Mouse (Mus musculus) MEL (cell line): ENCODE measurements around the gene Pllp. TPM values are rescaled to one million over a fixed set of nuclear protein-coding genes. Genes with fewer than 3 reads are reported as not detected.

Source experiments
- DNase-seq: peaks from one replicate; pipeline ENCODE4 v3.0.0; 2011; ENCODE audit warnings: low read depth, low spot score
- H3K27ac ChIP-seq: 2 replicates; pipeline ENCODE4 v1.5.1; 2012; ENCODE audit warnings: low read depth, mild to moderate bottlenecking, control low read depth, low read length, moderate library complexity; ENCODE audit not compliant: control insufficient read depth
- H3K27me3 ChIP-seq, 2 experiments: fragments of 150-350 bp in 1 of 2; sonication (generic) in 1 of 2; 2 replicates each; pipeline ENCODE4 v1.6.1; 2012; ENCODE audit warnings: low read length in 2 of 2, mild to moderate bottlenecking in 2 of 2, improper control_type of control experiment in 1 of 2, moderate library complexity in 1 of 2; ENCODE audit not compliant: insufficient read depth in 2 of 2, control insufficient read depth in 1 of 2
- H3K36me3 ChIP-seq, 2 experiments: 2 replicates each; pipeline ENCODE4 v1.6.1; 2012 to 2014; ENCODE audit warnings: low read length in 2 of 2, improper control_type of control experiment in 1 of 2, inconsistent platforms in 1 of 2, mild to moderate bottlenecking in 1 of 2; ENCODE audit not compliant: insufficient read depth in 2 of 2, control insufficient read depth in 1 of 2
- H3K4me1 ChIP-seq, 2 experiments: fragments of 150-350 bp in 1 of 2; sonication (generic) in 1 of 2; 2 replicates each; pipeline ENCODE4 v1.6.1; 2012; ENCODE audit warnings: low read length in 2 of 2, improper control_type of control experiment in 1 of 2, mild to moderate bottlenecking in 1 of 2; ENCODE audit not compliant: insufficient read depth in 2 of 2, control insufficient read depth in 1 of 2
- H3K4me3 ChIP-seq, 2 experiments: fragments of 150-350 bp in 1 of 2; sonication (generic) in 1 of 2; 2 replicates each; pipeline ENCODE4 v1.5.1; 2012; ENCODE audit warnings: low read depth in 2 of 2, low read length in 2 of 2, mild to moderate bottlenecking in 2 of 2, moderate library complexity in 2 of 2, control low read depth in 1 of 2, improper control_type of control experiment in 1 of 2; ENCODE audit not compliant: control insufficient read depth in 1 of 2, insufficient read depth in 1 of 2
- H3K79me2 ChIP-seq: 2 replicates; pipeline ENCODE4 v1.6.1; 2012; ENCODE audit warnings: mild to moderate bottlenecking, low read length, moderate library complexity; ENCODE audit not compliant: control insufficient read depth, poor library complexity, insufficient read depth
- H3K9ac ChIP-seq: 2 replicates; pipeline ENCODE4 v1.6.1; 2012; ENCODE audit warnings: low read depth, mild to moderate bottlenecking, control low read depth, low read length, moderate library complexity; ENCODE audit not compliant: control insufficient read depth, poor library complexity, severe bottlenecking
- H3K9me3 ChIP-seq: fragments of 150-350 bp; sonication (generic); replicated peaks from 2 replicates; pipeline ENCODE4 v1.6.1; 2012; ENCODE audit warnings: mild to moderate bottlenecking, low read length, improper control_type of control experiment, moderate library complexity; ENCODE audit not compliant: insufficient read depth
- BHLHE40 ChIP-seq: IDR thresholded peaks from 2 replicates; pipeline ENCODE4 v1.6.1; 2012; ENCODE audit warnings: low read depth, mild to moderate bottlenecking, inconsistent platforms, low read length, improper control_type of control experiment, borderline replicate concordance
- CTCF ChIP-seq, 3 experiments: IDR thresholded peaks in 2 of 3; conservative IDR thresholded peaks in 1 of 3; 2 replicates each; pipeline ENCODE4 v1.5.1; 2011 to 2012; ENCODE audit warnings: low read length in 3 of 3, low read depth in 2 of 3, mild to moderate bottlenecking in 2 of 3, improper control_type of control experiment in 1 of 3, inconsistent platforms in 1 of 3, mixed read lengths in 1 of 3, moderate library complexity in 1 of 3; ENCODE audit not compliant: control insufficient read depth in 1 of 3, insufficient read depth in 1 of 3, poor library complexity in 1 of 3, severe bottlenecking in 1 of 3
- EP300 ChIP-seq, 2 experiments: IDR thresholded peaks; 2 replicates each; pipeline ENCODE4 v1.6.1; 2011; ENCODE audit warnings: improper control_type of control experiment in 2 of 2, low read length in 2 of 2, low read depth in 1 of 2, mild to moderate bottlenecking in 1 of 2
- ETS1 ChIP-seq: IDR thresholded peaks from 2 replicates; pipeline ENCODE4 v1.6.1; 2012; ENCODE audit warnings: low read depth, mild to moderate bottlenecking, inconsistent platforms, low read length, improper control_type of control experiment, moderate library complexity
- GABPA ChIP-seq: IDR thresholded peaks from 2 replicates; pipeline ENCODE4 v1.6.1; 2012; ENCODE audit warnings: low read depth, mild to moderate bottlenecking, inconsistent platforms, low read length, improper control_type of control experiment, moderate library complexity
- GATA1 ChIP-seq: IDR thresholded peaks from 2 replicates; pipeline ENCODE4 v1.6.1; 2011; ENCODE audit warnings: low read depth, low read length, improper control_type of control experiment
- KAT2A ChIP-seq: conservative IDR thresholded peaks from 2 replicates; pipeline ENCODE4 v1.6.1; 2012; ENCODE audit warnings: low read depth, low read length, improper control_type of control experiment, inconsistent platforms
- MAFK ChIP-seq: IDR thresholded peaks from 2 replicates; pipeline ENCODE4 v1.6.1; 2011; ENCODE audit warnings: low read depth, mild to moderate bottlenecking, low read length, improper control_type of control experiment, borderline replicate concordance
- MAX ChIP-seq: IDR thresholded peaks from 2 replicates; pipeline ENCODE4 v1.6.1; 2011; ENCODE audit warnings: low read length, improper control_type of control experiment
- MAZ ChIP-seq: IDR thresholded peaks from 2 replicates; pipeline ENCODE4 v1.6.1; 2012; ENCODE audit warnings: low read depth, mild to moderate bottlenecking, inconsistent platforms, low read length, improper control_type of control experiment
- MXI1 ChIP-seq: IDR thresholded peaks from 2 replicates; pipeline ENCODE4 v1.6.1; 2011; ENCODE audit warnings: mild to moderate bottlenecking, low read depth, low read length, improper control_type of control experiment
- NRF1 ChIP-seq: IDR thresholded peaks from 2 replicates; pipeline ENCODE4 v1.6.1; 2014; ENCODE audit warnings: low read depth, mild to moderate bottlenecking, inconsistent platforms, low read length, improper control_type of control experiment, moderate library complexity; ENCODE audit not compliant: poor library complexity, insufficient read depth, severe bottlenecking
- POLR2A ChIP-seq, 2 experiments: IDR thresholded peaks; 2 replicates each; pipeline ENCODE4 v1.6.1; 2011 to 2012; ENCODE audit warnings: low read length in 2 of 2, mild to moderate bottlenecking in 2 of 2, control low read depth in 1 of 2, improper control_type of control experiment in 1 of 2, low read depth in 1 of 2, moderate library complexity in 1 of 2; ENCODE audit not compliant: control insufficient read depth in 1 of 2, insufficient read depth in 1 of 2, poor library complexity in 1 of 2
- POLR2AphosphoS2 ChIP-seq: IDR thresholded peaks from 2 replicates; pipeline ENCODE4 v1.6.1; 2011; ENCODE audit warnings: low read length, improper control_type of control experiment
- SMC3 ChIP-seq: IDR thresholded peaks from 2 replicates; pipeline ENCODE4 v1.6.1; 2011; ENCODE audit warnings: low read depth, low read length, improper control_type of control experiment
- TAL1 ChIP-seq: IDR thresholded peaks from 2 replicates; pipeline ENCODE4 v1.6.1; 2012; ENCODE audit warnings: mild to moderate bottlenecking, inconsistent platforms, low read length, moderate library complexity, mixed read lengths
- TBP ChIP-seq: IDR thresholded peaks from 2 replicates; pipeline ENCODE4 v1.8.0; 2011; ENCODE audit warnings: low read depth, low read length, improper control_type of control experiment
- TCF12 ChIP-seq: IDR thresholded peaks from 2 replicates; pipeline ENCODE4 v1.6.1; 2014; ENCODE audit warnings: low read depth, mild to moderate bottlenecking, inconsistent platforms, low read length, improper control_type of control experiment, moderate library complexity
- UBTF ChIP-seq: IDR thresholded peaks from 2 replicates; pipeline ENCODE4 v1.6.1; 2012; ENCODE audit warnings: low read depth, mild to moderate bottlenecking, inconsistent platforms, low read length, improper control_type of control experiment, moderate library complexity, borderline replicate concordance; ENCODE audit not compliant: insufficient read depth
- USF2 ChIP-seq, 2 experiments: IDR thresholded peaks; 2 replicates each; pipeline ENCODE4 v1.6.1; 2011 to 2012; ENCODE audit warnings: improper control_type of control experiment in 2 of 2, low read length in 2 of 2, borderline replicate concordance in 1 of 2, inconsistent platforms in 1 of 2, low read depth in 1 of 2, mild to moderate bottlenecking in 1 of 2; ENCODE audit not compliant: insufficient read depth in 1 of 2
- ZC3H11A ChIP-seq: IDR thresholded peaks from 2 replicates; pipeline ENCODE4 v1.6.1; 2012; ENCODE audit warnings: low read depth, mild to moderate bottlenecking, inconsistent platforms, low read length, improper control_type of control experiment
- ZKSCAN1 ChIP-seq: IDR thresholded peaks from 2 replicates; pipeline ENCODE4 v1.6.1; 2012; ENCODE audit warnings: low read depth, mild to moderate bottlenecking, inconsistent platforms, low read length, improper control_type of control experiment, moderate library complexity
- ZNF384 ChIP-seq: IDR thresholded peaks from 2 replicates; pipeline ENCODE4 v1.6.1; 2012; ENCODE audit warnings: low read depth, mild to moderate bottlenecking, inconsistent platforms, low read length, improper control_type of control experiment
- polyA plus RNA-seq, 2 experiments: library from polyadenylated mRNA; stranded (reverse) in 1 of 2; unstranded in 1 of 2; fragments of >175 nt in 1 of 2; fragments of >200 nt in 1 of 2; gene quantifications; 2 replicates each; pipeline versions ENCODE4 v1.2.1 to v1.2.4; 2012; ENCODE audit warnings: low replicate concordance in 2 of 2, low read depth in 1 of 2; ENCODE audit not compliant: insufficient read length in 2 of 2, insufficient read depth in 1 of 2, missing spikeins in 1 of 2
- total RNA-seq: library from RNA; depleted of rRNA; stranded (reverse); fragments of 300-350 nt; gene quantifications from 2 replicates; pipeline ENCODE4 v1.2.3, GENCODE M21; 2012

The Pllp gene
- total and polyA plus RNA-seq, 3 experiments = 0.06 TPM; not detected in 2

DNA sequence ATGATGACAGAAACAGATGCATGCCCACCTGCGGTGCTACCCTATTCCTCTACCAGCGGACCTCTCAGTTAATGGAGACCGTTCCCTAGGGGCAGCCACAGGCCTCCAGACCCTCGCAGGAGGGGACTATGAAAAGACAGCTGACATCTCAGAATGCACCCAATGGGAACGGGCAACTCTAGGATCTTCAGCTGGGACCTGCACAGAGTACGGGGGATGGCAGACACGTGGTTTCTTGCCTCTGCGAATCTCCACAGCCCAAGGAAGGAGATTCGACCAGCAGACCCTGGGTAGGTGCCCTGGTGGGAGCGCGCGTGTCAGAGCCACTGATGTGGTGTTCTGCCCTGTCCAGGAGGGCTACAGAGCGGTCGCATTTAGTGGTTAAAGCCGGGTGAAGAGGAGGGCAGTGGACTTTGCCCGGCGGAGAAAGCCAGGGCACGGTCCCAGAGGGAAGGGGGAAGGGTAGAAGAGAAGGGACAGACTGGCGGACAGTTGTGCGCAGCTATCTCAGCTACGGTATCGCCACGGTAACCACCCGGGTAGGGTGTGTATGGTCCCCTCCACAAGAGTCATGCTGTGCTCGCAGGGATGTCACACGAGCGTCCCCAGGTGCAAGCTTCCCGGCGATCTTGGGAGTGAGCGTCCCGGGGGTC lies 611 bp downstream of the Pllp start:
- no peaks in the 10 kb centered on the region for H3K79me2 ChIP-seq
- H3K9ac ChIP-seq = no peak overlapping the region
- no peak overlapping the region for H3K27ac ChIP-seq
- no peak for DNase-seq
- H3K4me3 ChIP-seq = no peak overlapping the region
- no peaks in the 10 kb centered on the region for H3K9me3 ChIP-seq
- H3K4me1 ChIP-seq = no peaks in the 10 kb centered on the region
- H3K36me3 ChIP-seq = no peaks in the 10 kb centered on the region
- TF ChIP-seq CTCF (IDR thresholded peaks at IDR 0.05 in 2 of 3, conservative IDR thresholded peaks at IDR 0.05 in 1 of 3; ENCODE audit: control insufficient read depth in 1 of 3, insufficient read depth in 1 of 3, low read depth in 2 of 3, low read length in 3 of 3, poor library complexity in 1 of 3, severe bottlenecking in 1 of 3) (no peak), ZC3H11A (no peak), MXI1 (no peak), POLR2AphosphoS2 (no peak), MAFK (no peak), KAT2A (no peak), ZKSCAN1 (no peak)
- H3K27me3 ChIP-seq = peaks cover 0 to 3% of the 10 kb centered on the region in 2 experiments; a peak in 3 of 4 replicates

DNA sequence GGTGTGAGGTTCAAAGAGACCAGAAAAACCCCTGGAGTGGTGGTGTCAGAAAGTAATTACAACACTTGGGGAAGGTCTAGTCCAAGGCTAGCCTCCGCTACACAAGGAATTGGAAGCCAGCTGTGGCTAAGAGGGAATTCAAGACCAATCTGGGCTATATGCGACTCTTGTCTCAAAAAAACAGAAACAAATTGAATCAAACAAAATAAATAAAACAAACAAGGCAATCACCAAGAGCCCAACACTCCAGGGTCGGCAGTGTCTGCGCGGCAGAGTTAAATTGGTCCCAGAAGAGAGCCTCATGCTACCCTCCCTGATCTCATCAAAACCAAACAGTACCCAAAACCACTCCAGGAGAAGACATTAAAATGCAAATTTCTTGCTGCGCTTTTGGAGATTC lies 1.4 kb downstream of the Pllp start:
- no peaks in the 10 kb centered on the region for H3K4me1 ChIP-seq
- H3K79me2 ChIP-seq = no peaks in the 10 kb centered on the region
- H3K36me3 ChIP-seq = no peaks in the 10 kb centered on the region
- H3K27me3 ChIP-seq = peaks cover 0 to 3% of the 10 kb centered on the region in 2 experiments; a peak in 3 of 4 replicates
- H3K4me3 ChIP-seq = no peak overlapping the region
- no peak for DNase-seq
- no peak overlapping the region for H3K9ac ChIP-seq
- no peak overlapping the region for H3K27ac ChIP-seq
- TF ChIP-seq POLR2AphosphoS2 = no peak
- no peak for TF ChIP-seq EP300 (IDR thresholded peaks at IDR 0.05; ENCODE audit: low read depth in 1 of 2, low read length in 2 of 2)
- TF ChIP-seq BHLHE40 = no peak
- TF ChIP-seq ZKSCAN1 = no peak
- TF ChIP-seq GABPA = no peak
- no peak for TF ChIP-seq MXI1
- no peak for TF ChIP-seq MAZ
- no peak for TF ChIP-seq SMC3
- no peak for TF ChIP-seq POLR2A (IDR thresholded peaks at IDR 0.05; ENCODE audit: control insufficient read depth in 1 of 2, insufficient read depth in 1 of 2, low read depth in 1 of 2, low read length in 2 of 2, poor library complexity in 1 of 2)
- TF ChIP-seq GATA1 = no peak
- no peak for TF ChIP-seq NRF1
- no peak for TF ChIP-seq USF2 (IDR thresholded peaks at IDR 0.05; ENCODE audit: borderline replicate concordance in 1 of 2, insufficient read depth in 1 of 2, low read depth in 1 of 2, low read length in 2 of 2)
- no peak for TF ChIP-seq CTCF (IDR thresholded peaks at IDR 0.05 in 2 of 3, conservative IDR thresholded peaks at IDR 0.05 in 1 of 3; ENCODE audit: control insufficient read depth in 1 of 3, insufficient read depth in 1 of 3, low read depth in 2 of 3, low read length in 3 of 3, poor library complexity in 1 of 3, severe bottlenecking in 1 of 3)
- no peak for TF ChIP-seq ZNF384
- TF ChIP-seq ETS1 = no peak
- TF ChIP-seq TCF12 = no peak
- no peak for TF ChIP-seq TAL1
- TF ChIP-seq MAX = no peak
- TF ChIP-seq UBTF = no peak
- TF ChIP-seq TBP = no peak
- H3K9me3 ChIP-seq = no peaks in the 10 kb centered on the region
